Mouse (Mus musculus) limb, embryonic 11.5 days (tissue): ENCODE data around the gene Srp54b. TPM values are rescaled to one million over a fixed set of nuclear protein-coding genes. Genes with fewer than 3 reads are reported as not detected.
"Not testable (repeated sequence)": the region's sequence is repeated elsewhere in the genome, so short reads cannot be mapped to it uniquely, and the experiment has no call there.

ENCODE experiments used
- ATAC-seq: fragments of 200-750 bp; cut with Nextera tagmentation; 2 replicates; pipeline ENCODE4 v1.8.0; 2017; ENCODE audit warnings: low read depth; ENCODE audit not compliant: insufficient number of reproducible peaks, low FRiP score, low TSS enrichment
- DNase-seq: peaks from one replicate; pipeline ENCODE4 v3.0.0-alpha.2; 2015; ENCODE audit warnings: low spot score
- H3K27ac ChIP-seq: fragments of 300-500 bp; sonication (generic); replicated peaks from 2 replicates; pipeline ENCODE4 v1.5.1; 2014; ENCODE audit warnings: low read depth, mild to moderate bottlenecking, low read length
- H3K27me3 ChIP-seq: fragments of 300-500 bp; sonication (generic); 2 replicates; pipeline ENCODE4 v1.6.1; 2014; ENCODE audit warnings: mild to moderate bottlenecking, low read length, mixed read lengths; ENCODE audit not compliant: control insufficient read depth, insufficient read depth
- H3K36me3 ChIP-seq: fragments of 300-500 bp; sonication (generic); 2 replicates; pipeline ENCODE4 v1.6.1; 2014; ENCODE audit warnings: mild to moderate bottlenecking, low read length, moderate library complexity, mixed read lengths; ENCODE audit not compliant: control insufficient read depth, insufficient read depth
- H3K4me1 ChIP-seq: fragments of 300-500 bp; sonication (generic); 2 replicates; pipeline ENCODE4 v1.6.1; 2014; ENCODE audit warnings: low read length, mixed read lengths; ENCODE audit not compliant: control insufficient read depth, insufficient read depth
- H3K4me2 ChIP-seq: fragments of 300-500 bp; sonication (generic); 2 replicates; pipeline ENCODE4 v1.6.1; 2014; ENCODE audit warnings: low read depth, mild to moderate bottlenecking, moderate library complexity; ENCODE audit not compliant: severe bottlenecking
- H3K4me3 ChIP-seq: fragments of 300-500 bp; sonication (generic); 2 replicates; pipeline ENCODE4 v1.5.1; 2014; ENCODE audit warnings: low read depth, low read length
- H3K9ac ChIP-seq: fragments of 300-500 bp; sonication (generic); 2 replicates; pipeline ENCODE4 v1.6.1; 2014; ENCODE audit warnings: mild to moderate bottlenecking, low read length
- H3K9me3 ChIP-seq: fragments of 300-500 bp; sonication (generic); 2 replicates; pipeline ENCODE4 v1.6.1; 2016; ENCODE audit warnings: low read length; ENCODE audit not compliant: control insufficient read depth
- WGBS: fragments of 180-500 bp; shearing (Covaris S2); extraction: QIAGEN DNeasy Blood & Tissue Kit; methylation state at CpG from one replicate; pipeline ENCODE4 v1.1.7; 2014; 5-methylcytosine and 5-hydroxymethylcytosine counted together
- polyA plus RNA-seq: library from polyadenylated mRNA; unstranded; fragments of >200 nt; fragmentation: Nextera tagmentation; extraction: Ambion mirVana; gene quantifications from 2 replicates; pipeline ENCODE4 v1.2.1, GENCODE M21; 2014

Srp54b gene
- 50.8 and 51.2 TPM in 2 replicates for polyA plus RNA-seq

DNA sequence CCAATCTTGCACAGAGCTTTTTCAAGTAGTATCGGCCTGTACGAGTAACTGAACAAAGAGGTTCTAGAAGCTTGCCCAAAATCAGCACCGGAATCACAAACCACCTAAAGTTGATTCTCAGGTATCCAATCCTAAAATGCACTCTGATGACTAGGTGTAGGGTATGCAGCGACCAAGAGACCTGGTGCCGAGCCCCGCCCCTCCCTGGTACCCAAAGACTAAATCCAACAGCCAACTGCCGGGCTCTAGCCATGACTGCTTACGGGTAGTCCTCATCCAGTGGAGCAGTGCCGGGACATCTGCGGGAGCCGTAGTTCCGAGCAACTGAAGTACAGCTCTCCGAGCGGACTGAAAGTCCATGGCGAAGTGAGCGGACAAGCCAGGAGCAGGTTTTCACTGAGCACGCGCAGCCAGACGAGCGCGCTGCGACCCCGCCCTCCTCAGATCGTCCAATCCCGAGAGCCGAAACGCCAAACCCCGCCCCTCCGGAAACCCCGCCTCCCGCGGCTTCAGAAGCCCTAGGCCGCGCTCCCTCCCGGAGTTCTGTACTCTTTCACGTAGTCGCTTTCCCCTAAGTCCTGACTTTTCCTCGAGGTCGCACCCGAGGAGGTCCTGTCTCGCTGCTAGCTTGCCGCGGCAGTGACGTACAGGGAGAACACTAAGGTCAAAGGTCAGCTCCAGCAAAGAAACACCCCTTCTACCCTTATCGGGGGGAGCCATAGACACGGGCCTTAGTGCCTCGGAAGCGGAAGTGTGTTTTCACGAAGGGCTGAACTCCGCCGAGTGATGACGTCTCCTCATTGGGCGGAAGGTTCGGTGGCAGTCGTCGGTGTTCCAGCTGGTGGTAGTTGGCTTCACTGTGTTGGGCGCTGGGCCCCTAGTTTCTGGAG is at the start of gene Srp54b:
Gene Srp54b (plus strand): TSS at position 546 of the 890 bp plus-strand sequence.
- H3K4me1 ChIP-seq, H3K27ac ChIP-seq, DNase-seq, H3K27me3 ChIP-seq, H3K9ac ChIP-seq, H3K4me2 ChIP-seq, H3K36me3 ChIP-seq, H3K9me3 ChIP-seq, H3K4me3 ChIP-seq: not testable (repeated sequence)
- no CpG with 5 or more reads among the region's 57 CpGs for WGBS
- peak; percentile 96 for ATAC-seq

- not testable (repeated sequence) for DNase-seq, H3K4me1 ChIP-seq, ATAC-seq, H3K9ac ChIP-seq, H3K36me3 ChIP-seq, H3K27ac ChIP-seq, H3K4me2 ChIP-seq, H3K4me3 ChIP-seq, H3K9me3 ChIP-seq, H3K27me3 ChIP-seq
- no CpG with 5 or more reads among the region's 7 CpGs for WGBS
Observed at GRCm38 (mm10) chr12:55112616-55113015, 42.3 kb upstream of the Srp54b start.

DNA sequence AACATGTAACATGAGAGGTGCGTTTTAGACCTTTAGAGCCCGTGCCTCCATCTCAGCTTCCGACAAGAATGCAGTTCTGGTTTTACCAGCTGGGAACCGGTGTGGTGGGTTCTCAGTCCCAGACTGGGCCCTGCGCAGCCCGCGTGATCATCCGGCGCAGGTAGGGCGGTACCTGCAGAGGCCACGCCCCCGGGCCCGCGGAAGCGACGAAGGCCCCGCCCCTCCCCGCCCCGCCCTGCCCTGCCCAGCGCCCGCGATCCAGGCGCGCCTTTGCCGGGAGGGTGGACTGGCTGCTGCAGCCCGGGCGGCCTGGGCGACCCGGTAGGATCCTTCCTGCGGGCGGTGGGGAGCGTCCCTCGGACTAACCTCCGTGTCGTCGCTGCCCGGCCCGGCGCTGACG is 30.7 kb upstream of the Srp54b start, which contains the start of gene Fam177a:
Gene Fam177a (plus strand): TSS at position 228 of the 400 bp plus-strand sequence.
- H3K4me2 ChIP-seq, H3K9ac ChIP-seq, H3K27ac ChIP-seq, H3K9me3 ChIP-seq, H3K27me3 ChIP-seq, H3K36me3 ChIP-seq, DNase-seq, H3K4me3 ChIP-seq, H3K4me1 ChIP-seq: not testable (repeated sequence)
- WGBS: no CpG with 5 or more reads among the region's 40 CpGs
- peak; percentile 92 for ATAC-seq

GRCm38 (mm10) chr12:55124731-55125130 is 30.2 kb upstream of the Srp54b start:
- not testable (repeated sequence) for H3K4me3 ChIP-seq, H3K36me3 ChIP-seq, DNase-seq, H3K4me2 ChIP-seq, H3K4me1 ChIP-seq, H3K9ac ChIP-seq, H3K27me3 ChIP-seq, H3K27ac ChIP-seq, H3K9me3 ChIP-seq
- ATAC-seq: peak; percentile 26; the same call in 1 of the 2 replicates
- no CpG with 5 or more reads among the region's 18 CpGs for WGBS

DNA sequence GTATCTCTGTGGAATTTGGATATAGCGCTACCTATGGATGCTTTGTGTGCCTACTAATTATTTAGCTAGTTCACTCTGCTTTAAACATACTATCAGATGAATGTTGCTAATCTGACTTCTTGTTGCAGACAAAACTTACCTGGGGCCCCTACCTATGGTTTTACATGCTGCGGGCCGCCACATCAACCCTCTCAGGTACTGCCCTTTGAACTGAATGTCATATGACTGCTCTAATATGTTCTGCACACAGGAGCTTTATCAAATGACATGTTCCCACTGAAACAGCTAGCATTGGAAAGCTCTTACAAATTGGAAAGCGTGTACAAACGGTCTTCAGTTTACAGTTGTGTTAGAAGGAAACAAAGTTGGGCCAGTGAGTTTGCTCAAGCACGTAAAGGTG is 19.4 kb upstream of the Srp54b start:
- not testable (repeated sequence) for H3K36me3 ChIP-seq, ATAC-seq, H3K27me3 ChIP-seq, H3K4me1 ChIP-seq, DNase-seq, H3K27ac ChIP-seq, H3K9ac ChIP-seq, H3K9me3 ChIP-seq, H3K4me3 ChIP-seq, H3K4me2 ChIP-seq
- WGBS: no CpG with 5 or more reads among the region's 6 CpGs

- not testable (repeated sequence) for H3K27ac ChIP-seq, H3K27me3 ChIP-seq, H3K4me1 ChIP-seq, ATAC-seq, H3K36me3 ChIP-seq, H3K9me3 ChIP-seq, H3K4me3 ChIP-seq, H3K4me2 ChIP-seq, DNase-seq, H3K9ac ChIP-seq
- WGBS: no CpG with 5 or more reads among the region's 6 CpGs
Observed at GRCm38 (mm10) chr12:55137859-55138258, 17.0 kb upstream of the Srp54b start.

- H3K9me3 ChIP-seq, H3K4me1 ChIP-seq, H3K27ac ChIP-seq, ATAC-seq, H3K9ac ChIP-seq, H3K36me3 ChIP-seq, H3K4me3 ChIP-seq, DNase-seq, H3K27me3 ChIP-seq, H3K4me2 ChIP-seq: not testable (repeated sequence)
- WGBS: under 1% methylated on average over 9 of the region's 24 CpGs
Observed at GRCm38 (mm10) chr12:55155449-55155783, 512 bp downstream of the Srp54b start.

DNA sequence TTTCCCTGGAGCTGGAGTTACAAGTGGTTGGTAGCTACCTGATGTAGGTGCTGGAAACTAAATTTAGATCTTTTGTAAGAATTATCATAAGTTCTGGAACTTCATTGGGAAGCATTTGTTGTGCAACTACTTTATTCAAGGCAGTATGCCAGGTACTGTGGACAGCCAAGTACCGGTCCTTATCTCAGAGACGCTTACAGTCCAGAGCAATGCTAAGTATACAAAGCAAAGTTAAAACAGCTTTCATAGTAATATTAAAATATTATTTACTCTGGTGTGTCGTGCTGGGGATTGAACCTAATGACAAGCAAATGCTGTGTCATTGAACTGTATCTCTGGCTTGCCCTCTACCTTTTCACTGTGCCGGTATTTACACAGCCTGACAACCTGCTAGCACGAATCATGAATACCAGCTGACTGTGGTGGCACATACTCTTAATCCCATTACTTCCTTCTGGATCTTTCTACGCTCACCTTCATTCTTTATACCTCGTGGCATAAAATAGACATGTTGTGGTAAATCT is 12.2 kb downstream of the Srp54b start:
- not testable (repeated sequence) for H3K4me1 ChIP-seq, H3K9me3 ChIP-seq, H3K4me3 ChIP-seq, H3K4me2 ChIP-seq, H3K27ac ChIP-seq, ATAC-seq, H3K27me3 ChIP-seq, H3K36me3 ChIP-seq, DNase-seq, H3K9ac ChIP-seq
- no CpG with 5 or more reads among the region's 7 CpGs for WGBS
